Mouse (Mus musculus) heart, embryonic 11.5 days (tissue): ENCODE measurements around the gene Lgals3bp. TPM values are rescaled to one million over a fixed set of nuclear protein-coding genes. Genes with fewer than 3 reads are reported as not detected.
A peak's percentile ranks its signal among the peaks of the same experiment; 100 is the strongest.

ENCODE experiments used
- ATAC-seq: fragments of 200-750 bp; cut with Nextera tagmentation; replicated peaks from 2 replicates; pipeline ENCODE4 v1.8.0; 2017; ENCODE audit warnings: moderate library complexity; ENCODE audit not compliant: insufficient number of reproducible peaks, low FRiP score, low TSS enrichment
- H3K27ac ChIP-seq: fragments of 300-500 bp; sonication (generic); 2 replicates; pipeline ENCODE4 v1.5.1; 2014; ENCODE audit warnings: mild to moderate bottlenecking, low read depth, low read length
- H3K27me3 ChIP-seq: fragments of 300-500 bp; sonication (generic); 2 replicates; pipeline ENCODE4 v1.6.1; 2014; ENCODE audit warnings: mild to moderate bottlenecking, low read length, mixed read lengths; ENCODE audit not compliant: control insufficient read depth, insufficient read depth
- H3K36me3 ChIP-seq: fragments of 300-500 bp; sonication (generic); 2 replicates; pipeline ENCODE4 v1.6.1; 2014; ENCODE audit warnings: mild to moderate bottlenecking, low read length, moderate library complexity, mixed read lengths; ENCODE audit not compliant: control insufficient read depth, insufficient read depth
- H3K4me1 ChIP-seq: fragments of 300-500 bp; sonication (generic); 2 replicates; pipeline ENCODE4 v1.6.1; 2014; ENCODE audit warnings: low read length; ENCODE audit not compliant: control insufficient read depth, insufficient read depth
- H3K4me2 ChIP-seq: fragments of 300-500 bp; sonication (generic); 2 replicates; pipeline ENCODE4 v1.6.1; 2014; ENCODE audit warnings: mild to moderate bottlenecking, moderate library complexity
- H3K4me3 ChIP-seq: fragments of 300-500 bp; sonication (generic); 2 replicates; pipeline ENCODE4 v1.5.1; 2014; ENCODE audit warnings: low read depth, low read length
- H3K9ac ChIP-seq: fragments of 300-500 bp; sonication (generic); 2 replicates; pipeline ENCODE4 v1.6.1; 2014; ENCODE audit warnings: mild to moderate bottlenecking, low read depth, low read length, moderate library complexity
- H3K9me3 ChIP-seq: fragments of 300-500 bp; sonication (generic); replicated peaks from 2 replicates; pipeline ENCODE4 v1.6.1; 2016; ENCODE audit warnings: low read length; ENCODE audit not compliant: control insufficient read depth
- WGBS: fragments of 180-500 bp; shearing (Covaris S2); extraction: QIAGEN DNeasy Blood & Tissue Kit; methylation state at CpG from one replicate; pipeline ENCODE4 v1.1.7; 2014; ENCODE audit not compliant: insufficient replicate concordance; 5-methylcytosine and 5-hydroxymethylcytosine counted together
- polyA plus RNA-seq: library from polyadenylated mRNA; unstranded; fragments of >200 nt; fragmentation: Nextera tagmentation; extraction: Ambion mirVana; gene quantifications from 2 replicates; pipeline ENCODE4 v1.2.1, GENCODE M21; 2014

Gene Lgals3bp
- 3.1 and 3.8 TPM in 2 replicates for polyA plus RNA-seq

DNA sequence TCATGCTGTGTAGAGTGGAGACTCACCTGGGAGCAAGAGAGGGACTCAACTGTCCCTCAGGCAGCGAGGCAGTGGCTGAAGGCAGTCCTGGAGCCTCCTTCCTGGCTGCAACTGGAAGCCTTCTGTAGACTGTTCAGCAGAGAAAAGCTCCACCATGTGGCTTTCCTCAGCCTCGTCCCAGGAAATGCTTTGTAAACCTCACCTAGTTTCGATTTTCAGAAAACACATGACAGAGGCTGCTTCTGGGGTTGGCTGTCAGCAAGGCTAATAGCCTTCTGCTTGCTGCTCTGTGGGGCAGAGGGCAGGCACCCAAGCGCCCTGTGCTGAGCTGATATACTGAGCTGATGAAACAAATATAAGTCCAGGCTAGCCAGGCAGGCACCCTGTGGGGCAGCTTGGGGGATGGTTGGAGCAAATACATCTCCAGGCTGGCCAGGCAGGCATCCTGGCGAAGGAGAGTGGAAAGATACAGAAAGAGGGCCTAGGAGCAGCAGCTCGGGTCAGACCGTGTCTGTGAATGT lies at the start of gene Lgals3bp:
Gene Lgals3bp, minus strand, starts transcription at position 333 of the 521 bp plus-strand sequence.
- 32% methylated on average over 7 of the region's 7 CpGs for WGBS
- Histone ChIP-seq H3K4me3 (no peak within 1 kb of the TSS), H3K9me3 (no peaks in the 10 kb centered on the region), H3K36me3 (no peaks in the 10 kb centered on the region), H3K27ac (peak within 1 kb of the TSS; percentile 41), H3K9ac (peak within 1 kb of the TSS; percentile 62), H3K4me2 (no peak within 1 kb of the TSS), H3K4me1 (peaks cover 32% of the 10 kb centered on the region), H3K27me3 (no peaks in the 10 kb centered on the region)
- ATAC-seq = no peak

DNA sequence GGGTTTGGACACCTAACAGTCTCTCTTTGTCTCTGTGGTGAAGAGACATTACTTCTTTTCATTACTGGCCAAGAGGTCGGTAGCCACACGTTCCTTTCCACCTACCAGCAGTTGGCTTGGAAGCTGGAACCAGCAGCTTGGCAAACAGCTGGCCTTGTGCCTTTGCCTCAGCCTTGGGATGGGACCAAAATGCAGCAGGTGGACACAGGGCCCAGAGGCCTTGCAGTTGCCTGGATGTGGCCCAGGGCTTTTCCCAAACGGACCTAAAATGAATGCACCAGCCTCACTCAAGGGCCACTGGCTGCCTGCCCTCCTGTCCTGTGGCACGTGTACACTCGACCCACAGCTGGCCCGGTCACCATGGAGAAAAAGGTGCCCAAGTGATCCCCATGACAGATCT lies 49.3 kb upstream of the Lgals3bp start:
- Histone ChIP-seq H3K4me3 (no peak overlapping the region), H3K4me2 (no peak overlapping the region), H3K9me3 (no peaks in the 10 kb centered on the region), H3K4me1 (0 out of 2 replicates have a peak, but pooled peaks cover 2% of the 10 kb centered on the region), H3K9ac (no peak overlapping the region), H3K27ac (no peak overlapping the region), H3K27me3 (no peaks in the 10 kb centered on the region; the same call in 1 of the 2 replicates), H3K36me3 (no peaks in the 10 kb centered on the region)
- 73% methylated on average over 6 of the region's 6 CpGs for WGBS
- no peak for ATAC-seq

DNA sequence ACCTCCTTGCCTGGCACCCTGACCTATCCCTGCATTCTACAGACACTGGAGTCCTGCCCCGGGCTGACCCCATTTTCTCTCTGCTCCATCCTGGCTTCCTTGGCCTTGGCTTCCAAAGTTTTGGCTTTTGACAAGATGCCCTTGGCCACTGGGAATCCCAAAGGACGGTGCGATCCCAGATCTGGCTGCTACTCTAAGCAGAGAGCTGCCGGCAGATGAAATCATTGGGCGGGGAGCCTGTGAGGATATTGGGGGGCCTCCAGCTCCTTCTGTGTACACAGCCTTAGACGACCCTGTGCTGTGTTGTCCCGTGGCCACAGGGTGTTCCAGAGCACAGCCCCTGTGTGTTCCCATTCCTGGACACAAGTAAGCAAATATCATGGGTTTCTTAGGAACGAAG lies 46.5 kb upstream of the Lgals3bp start:
- Histone ChIP-seq H3K4me1 (0 out of 2 replicates have a peak, but pooled peaks cover 2% of the 10 kb centered on the region), H3K4me3 (no peak overlapping the region), H3K36me3 (no peaks in the 10 kb centered on the region), H3K27ac (no peak overlapping the region), H3K4me2 (no peak overlapping the region), H3K9ac (no peak overlapping the region), H3K9me3 (no peaks in the 10 kb centered on the region), H3K27me3 (no peaks in the 10 kb centered on the region; the same call in 1 of the 2 replicates)
- WGBS = 82% methylated on average over 8 of the region's 8 CpGs
- no peak for ATAC-seq

DNA sequence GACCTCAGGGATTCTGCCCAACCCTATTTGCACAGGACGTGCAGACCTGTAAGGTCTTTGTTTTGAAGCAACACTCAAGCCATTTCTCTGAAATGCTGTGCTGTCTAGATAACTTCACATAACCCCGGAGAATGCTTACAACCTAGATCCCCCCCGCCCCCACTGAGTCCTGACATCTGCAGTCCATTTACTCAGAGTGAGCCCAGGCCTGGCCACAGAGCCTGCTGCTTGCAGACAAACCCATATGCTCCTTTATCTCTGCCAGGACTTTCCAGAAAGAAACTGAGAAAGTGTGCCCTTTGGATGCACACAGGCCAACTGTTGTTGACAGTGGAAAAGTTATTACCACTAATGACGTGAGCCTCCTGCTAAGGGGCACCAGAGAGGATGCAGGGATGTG lies 45.5 kb upstream of the Lgals3bp start:
- no peaks in the 10 kb centered on the region for H3K36me3 ChIP-seq
- WGBS = 65% methylated on average over 4 of the region's 4 CpGs
- no peak overlapping the region for H3K27ac ChIP-seq
- H3K4me1 ChIP-seq = peaks cover 8% of the 10 kb centered on the region
- no peak overlapping the region for H3K4me2 ChIP-seq
- ATAC-seq = no peak
- no peak overlapping the region for H3K4me3 ChIP-seq
- no peaks in the 10 kb centered on the region; the same call in 1 of the 2 replicates for H3K27me3 ChIP-seq
- no peaks in the 10 kb centered on the region for H3K9me3 ChIP-seq
- no peak overlapping the region for H3K9ac ChIP-seq

DNA sequence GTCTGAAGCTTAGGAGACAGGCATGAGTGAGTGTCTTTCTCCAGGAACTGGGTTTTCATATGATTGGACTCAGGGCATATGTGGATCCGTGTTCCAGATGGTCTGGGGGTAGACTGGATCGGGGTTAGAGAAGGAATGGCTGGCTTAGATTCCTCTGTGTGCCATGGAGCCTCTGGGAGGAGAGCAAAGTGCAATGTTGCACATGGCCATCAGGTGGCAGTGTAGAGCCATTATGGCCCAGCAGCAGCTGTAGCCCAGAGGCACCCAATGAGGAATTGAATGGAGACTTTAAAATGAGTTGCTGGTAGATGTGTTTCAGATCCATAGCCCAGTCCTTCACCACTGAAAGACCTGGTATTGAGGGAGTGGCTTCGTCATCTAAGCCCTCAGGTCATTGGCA lies 44.0 kb upstream of the Lgals3bp start:
- Histone ChIP-seq H3K36me3 (no peaks in the 10 kb centered on the region), H3K4me1 (peaks cover 8% of the 10 kb centered on the region), H3K4me2 (no peak overlapping the region), H3K27me3 (no peaks in the 10 kb centered on the region; the same call in 1 of the 2 replicates), H3K9me3 (no peaks in the 10 kb centered on the region), H3K4me3 (no peak overlapping the region), H3K27ac (no peak overlapping the region), H3K9ac (no peak overlapping the region)
- 12% methylated on average over 3 of the region's 3 CpGs for WGBS
- no peak for ATAC-seq

DNA sequence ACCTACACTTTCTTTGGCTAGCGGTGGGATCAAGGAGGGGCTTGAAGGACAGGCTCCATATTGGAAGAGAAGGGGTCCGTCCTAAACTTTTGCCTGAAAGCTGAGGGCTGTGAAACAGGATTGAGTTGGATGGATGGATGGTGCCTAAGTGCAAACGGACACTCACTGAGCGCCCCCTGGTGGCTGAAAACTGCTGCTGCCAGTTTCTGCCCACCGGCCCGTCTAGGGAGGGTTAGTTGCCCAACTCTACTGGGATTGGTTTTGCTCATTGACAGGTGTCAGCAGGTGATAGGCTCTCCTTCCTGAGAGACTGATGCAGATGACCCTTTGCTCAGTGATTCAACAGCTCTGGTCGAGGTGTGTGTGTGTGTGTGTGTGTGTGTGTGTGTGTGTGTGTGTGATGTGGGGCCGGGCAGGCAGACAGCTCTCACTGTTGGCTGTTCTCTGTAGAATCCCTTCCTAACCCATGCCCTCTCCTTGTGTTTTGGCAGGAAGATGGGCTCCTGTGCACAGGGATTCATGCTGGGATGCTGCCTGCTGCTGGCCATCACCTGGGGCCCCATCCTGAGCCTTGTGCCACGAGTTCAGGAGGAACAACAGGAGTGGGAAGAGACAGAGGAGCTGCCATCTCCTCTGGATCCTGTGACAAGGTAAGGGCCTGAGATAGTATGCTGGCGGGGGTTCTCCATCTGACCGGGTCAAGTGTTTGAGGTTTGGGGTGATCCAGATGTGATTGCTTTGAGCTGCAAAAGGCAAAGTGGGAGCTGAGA lies 41.5 kb upstream of the Lgals3bp start:
- ATAC-seq = peak; percentile 24; the same call in 1 of the 2 replicates
- Histone ChIP-seq H3K4me2 (no peak overlapping the region), H3K9ac (no peak overlapping the region), H3K36me3 (no peaks in the 10 kb centered on the region), H3K27me3 (no peaks in the 10 kb centered on the region; the same call in 1 of the 2 replicates), H3K9me3 (no peaks in the 10 kb centered on the region), H3K4me3 (no peak overlapping the region), H3K27ac (no peak overlapping the region), H3K4me1 (peaks cover 11% of the 10 kb centered on the region)
- WGBS = 27% methylated on average over 11 of the region's 11 CpGs

DNA sequence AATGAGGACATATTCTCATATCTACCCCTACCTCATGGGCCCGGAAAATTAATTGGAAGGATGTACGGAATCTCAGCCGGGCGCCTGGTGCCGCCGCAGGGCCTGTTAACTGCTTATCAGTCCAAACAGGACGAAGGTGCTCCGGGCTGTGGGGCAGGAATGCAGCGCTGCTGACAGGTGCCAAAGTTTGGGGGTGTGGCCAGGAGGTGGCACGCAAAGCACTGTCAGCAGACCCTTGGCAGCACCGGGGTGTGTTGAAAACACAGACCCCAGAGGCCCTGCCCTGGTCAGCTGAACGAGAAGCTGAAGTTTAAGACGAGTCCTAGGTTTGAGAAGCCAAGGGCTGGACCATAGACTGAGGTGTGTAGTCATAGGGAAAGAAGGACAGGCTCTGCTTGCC lies 40.8 kb upstream of the Lgals3bp start:
- peak overlapping the region; percentile 14; the same call in 1 of the 2 replicates for H3K4me2 ChIP-seq
- no peak overlapping the region for H3K27ac ChIP-seq
- H3K36me3 ChIP-seq = no peaks in the 10 kb centered on the region
- 0 out of 2 replicates have a peak, but pooled peaks have one; percentile 33 for ATAC-seq
- peaks cover 11% of the 10 kb centered on the region for H3K4me1 ChIP-seq
- no peak overlapping the region for H3K4me3 ChIP-seq
- H3K9ac ChIP-seq = 0 out of 2 replicates have a peak overlapping the region, but pooled peaks have one; percentile 5
- H3K9me3 ChIP-seq = no peaks in the 10 kb centered on the region
- WGBS = 39% methylated on average over 13 of the region's 13 CpGs
- H3K27me3 ChIP-seq = no peaks in the 10 kb centered on the region

DNA sequence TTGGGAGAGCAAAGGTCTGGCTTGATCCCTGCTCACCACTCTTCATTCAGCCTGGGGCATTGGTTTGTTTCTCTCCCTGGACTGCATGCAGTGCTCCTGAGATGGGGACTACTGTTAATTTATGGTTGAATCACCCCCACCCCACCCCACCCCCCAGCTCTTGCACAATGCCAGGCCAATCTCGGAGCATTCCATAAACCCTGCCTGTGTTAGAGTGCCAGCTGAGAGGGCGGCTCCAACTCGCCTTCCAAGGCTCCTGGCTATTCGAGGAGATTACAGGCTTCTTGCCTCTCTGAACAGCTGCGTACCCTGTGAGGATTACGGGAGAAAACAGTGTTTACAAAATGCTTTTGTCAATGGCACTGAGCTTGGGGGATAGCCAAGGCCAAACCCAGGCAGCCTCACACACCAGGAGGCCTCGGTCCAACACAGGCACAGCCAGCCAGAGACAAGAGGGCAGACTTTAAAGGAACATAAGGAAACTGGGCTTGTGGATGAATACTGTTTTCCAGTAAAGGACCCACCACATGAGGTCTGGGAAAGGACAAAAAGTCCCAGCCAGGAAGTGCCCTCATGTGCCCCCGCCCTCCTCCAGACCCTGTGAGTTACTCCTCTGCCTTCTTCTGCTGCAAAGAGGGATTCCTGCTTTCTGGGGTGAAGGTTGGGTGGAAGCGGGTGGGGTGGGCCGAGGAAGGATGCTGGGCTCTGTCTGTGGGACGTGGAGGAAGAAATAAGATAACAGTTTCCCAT lies 36.9 kb upstream of the Lgals3bp start:
- Histone ChIP-seq H3K27ac (0 out of 2 replicates have a peak overlapping the region, but pooled peaks have one; percentile 29), H3K4me3 (no peak overlapping the region), H3K27me3 (peaks cover 3% of the 10 kb centered on the region; the same call in 1 of the 2 replicates), H3K9ac (no peak overlapping the region), H3K4me1 (peaks cover 15% of the 10 kb centered on the region), H3K9me3 (no peaks in the 10 kb centered on the region), H3K36me3 (no peaks in the 10 kb centered on the region), H3K4me2 (no peak overlapping the region)
- WGBS = 39% methylated on average over 11 of the region's 11 CpGs
- ATAC-seq = no peak
